Mouse (Mus musculus): ENCODE measurements at regions not wholly inside any gene's neighbourhood (a gene's known extent, or its start where the extent isn't known, plus 50 kb on each side); places are given as distances from the start of the nearest gene placed in this dataset.

DNA sequence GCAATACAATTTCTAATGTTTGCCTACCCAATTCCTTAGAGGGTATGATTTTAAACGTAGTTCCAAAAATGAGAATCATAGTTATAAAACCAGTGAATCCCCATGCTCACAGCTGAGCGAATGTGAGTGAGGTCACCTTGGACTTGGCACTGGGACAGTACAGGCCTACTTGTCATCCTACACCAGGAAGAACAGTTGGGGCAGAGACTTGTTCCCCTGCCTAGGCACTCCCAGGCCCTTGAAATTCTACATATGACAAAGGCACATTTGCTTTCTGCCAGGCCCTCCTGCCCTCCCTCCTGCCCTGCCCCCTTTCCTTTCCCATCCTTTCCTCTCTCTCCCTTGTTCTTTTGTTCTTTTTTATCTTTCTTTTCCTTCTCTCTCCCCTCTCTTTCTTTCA lies 50.0 kb upstream of the Usp6nl start:
- TF ChIP-seq CTCF (IDR thresholded peaks at IDR 0.05; ENCODE audit: low read depth, low read length), result no peak
- no peak for TF ChIP-seq POLR2A (IDR thresholded peaks at IDR 0.05; ENCODE audit: borderline replicate concordance, low read depth, low read length)

All from bone marrow macrophage, adult 2 months (primary cell).